Mouse (Mus musculus): ENCODE measurements around the gene Ugt1a5.

GRCm38 (mm10) chr1:88256886-88257663 lies 91.3 kb downstream of the Ugt1a5 start:
- TF ChIP-seq POLR2A (IDR thresholded peaks at IDR 0.05; ENCODE audit: insufficient read depth, low read depth, low read length) (no peak), CTCF (IDR thresholded peaks at IDR 0.05; ENCODE audit: insufficient read depth, low read depth, low read length) (no peak)

Measured in olfactory bulb, adult 2 months (tissue).